Mouse (Mus musculus) telencephalon, adult 2 months (tissue): Measurements from ENCODE around the gene Pan3.

Experiments used
- DNase-seq: peaks from one replicate; pipeline ENCODE4 v3.0.0-alpha.2; 2011; ENCODE audit warnings: low read depth, low spot score

The Pan3 gene

GRCm38 (mm10) chr5:147429535-147430305, at the start of gene Pan3:
Gene Pan3, plus strand, starts transcription at chr5:147430161.
- DNase-seq, result peak; percentile 86

DNA sequence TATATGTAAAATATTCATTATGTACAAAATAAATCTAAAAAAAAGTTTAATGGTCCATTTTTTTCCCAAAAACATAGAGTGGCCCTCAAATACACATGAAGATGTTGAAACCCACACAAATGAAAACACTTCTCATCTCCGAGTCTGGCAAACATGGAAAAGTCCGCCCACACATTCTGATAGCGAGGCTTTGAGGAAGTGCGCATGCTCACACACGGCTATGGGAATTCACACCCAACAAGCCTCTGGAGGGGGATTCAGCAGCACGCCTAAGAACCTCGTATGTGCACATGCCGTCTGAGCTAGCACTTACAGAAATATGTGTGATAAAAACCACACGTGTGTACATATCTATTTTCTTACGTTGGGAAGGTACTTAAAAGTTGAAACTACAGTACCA, 48.6 kb upstream of the Pan3 start:
- no peak for DNase-seq

DNA sequence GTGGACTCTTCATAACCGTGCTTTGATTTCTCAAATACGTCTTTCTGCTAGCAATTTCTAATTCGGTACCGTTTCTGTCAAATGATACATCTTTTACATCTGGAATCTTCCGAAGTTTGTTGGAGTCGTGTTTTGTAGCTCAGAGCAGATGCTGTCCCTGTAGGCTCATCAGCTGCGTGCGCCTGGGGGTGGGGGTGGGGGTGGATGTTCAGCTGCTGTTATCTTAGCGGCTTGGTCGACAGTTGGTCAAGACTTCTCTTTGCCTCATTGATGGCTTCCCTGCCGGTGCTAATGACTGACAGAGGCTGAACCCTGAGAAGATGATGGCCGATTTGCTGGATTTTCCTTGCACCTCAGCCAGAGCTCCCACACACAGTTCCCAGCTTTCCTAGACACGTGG, 43.1 kb upstream of the Pan3 start:
- DNase-seq, result no peak

- no peak for DNase-seq
Measured at GRCm38 (mm10) chr5:147388376-147389008, 41.5 kb upstream of the Pan3 start.

DNA sequence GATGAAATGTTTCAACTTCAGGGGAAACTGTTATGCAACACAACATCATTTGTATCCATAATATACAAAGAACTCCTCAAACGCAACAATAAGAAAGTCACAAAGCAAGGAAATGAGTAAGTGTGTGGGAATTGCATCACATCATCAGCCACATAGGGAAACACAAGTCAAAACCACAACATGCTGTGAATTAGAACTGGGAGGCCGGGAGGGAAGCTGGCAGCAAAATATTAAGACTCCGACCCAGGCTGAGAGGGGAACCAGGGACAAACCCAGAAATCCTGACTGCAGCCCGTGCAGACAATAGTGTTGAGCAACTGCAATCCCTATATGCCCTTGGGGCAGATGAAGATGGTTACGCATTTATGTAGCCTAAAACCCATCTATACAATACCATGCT, 40.9 kb upstream of the Pan3 start:
- DNase-seq, result no peak

- no peak for DNase-seq
Measured at GRCm38 (mm10) chr5:147390772-147391171, 39.2 kb upstream of the Pan3 start.

DNA sequence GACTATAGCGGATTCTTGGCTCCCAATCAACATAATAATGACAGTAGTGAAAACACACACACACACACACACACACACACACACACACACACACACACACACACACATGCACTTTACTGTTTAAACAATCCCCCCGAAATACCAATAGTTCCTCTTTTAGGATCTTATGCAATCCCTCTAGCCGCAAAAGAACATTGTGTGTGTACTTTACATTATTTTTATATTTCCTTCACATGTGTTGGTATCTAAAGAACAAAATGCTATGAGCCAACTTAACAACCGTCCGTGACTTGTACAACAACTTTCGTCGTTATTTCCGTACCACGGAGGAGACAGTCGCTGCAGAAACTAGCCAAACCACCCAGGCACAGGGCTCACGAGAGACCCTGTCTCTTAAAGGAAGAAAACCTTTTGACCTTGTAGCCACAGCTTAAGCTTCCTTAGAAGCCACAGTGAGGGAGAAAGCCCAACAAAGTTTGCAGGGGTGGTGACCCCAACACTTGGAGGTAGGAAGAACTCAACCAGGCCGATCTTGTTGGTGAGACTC, 37.2 kb upstream of the Pan3 start:
- DNase-seq, result no peak

DNA sequence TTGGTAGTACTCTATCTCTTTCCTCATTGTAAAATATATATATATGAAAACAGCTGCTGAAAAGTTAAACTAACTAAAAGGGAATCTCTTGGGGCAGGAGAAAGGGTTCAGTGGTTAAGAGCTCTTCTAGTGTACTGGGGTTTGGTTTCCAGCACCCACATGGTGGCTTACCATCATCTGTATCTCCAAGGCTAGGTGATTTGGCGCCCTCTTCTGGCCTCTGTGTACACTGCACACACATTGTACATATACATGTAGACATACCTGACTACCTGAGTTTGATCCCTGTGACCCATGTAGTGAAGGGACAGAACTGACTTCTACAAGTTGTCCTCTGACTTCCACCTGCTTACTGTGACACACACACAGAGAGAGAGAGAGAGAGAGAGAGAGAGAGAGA, 34.9 kb upstream of the Pan3 start:
- DNase-seq, result no peak

GRCm38 (mm10) chr5:147399843-147400504, 30.0 kb upstream of the Pan3 start, which contains the start of gene Flt3:
Gene Flt3, minus strand, starts transcription at chr5:147400489.
- no peak for DNase-seq

DNA sequence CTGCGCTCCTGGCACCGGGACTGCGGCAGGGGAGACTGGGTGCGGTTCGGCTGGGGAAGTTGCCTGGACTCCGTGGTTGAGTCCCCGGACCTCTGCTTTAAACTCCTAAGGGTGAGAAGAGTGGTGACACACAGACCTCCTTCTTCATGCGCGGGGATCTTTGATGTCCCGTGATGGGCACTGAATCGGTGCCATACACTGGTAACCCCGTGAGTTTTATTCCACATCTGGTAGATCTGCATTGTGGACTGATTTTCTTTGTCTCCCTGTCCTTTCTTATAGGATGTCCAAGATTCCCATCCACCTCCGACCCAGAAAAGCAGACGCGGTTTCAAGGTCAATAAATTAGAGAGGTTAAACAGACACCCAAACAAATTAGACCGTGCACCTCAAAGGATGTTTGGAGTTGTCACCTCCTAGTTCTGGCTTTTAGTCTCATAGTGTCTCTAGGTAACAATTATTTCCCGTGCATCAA, 29.4 kb upstream of the Pan3 start:
- no peak for DNase-seq

- DNase-seq, result no peak
Measured at GRCm38 (mm10) chr5:147401024-147401423, 28.9 kb upstream of the Pan3 start.

- no peak for DNase-seq
Measured at GRCm38 (mm10) chr5:147402505-147402904, 27.5 kb upstream of the Pan3 start.

GRCm38 (mm10) chr5:147406135-147406534, 23.8 kb upstream of the Pan3 start:
- no peak for DNase-seq

- DNase-seq, result no peak
Measured at GRCm38 (mm10) chr5:147408731-147409130, 21.2 kb upstream of the Pan3 start.

GRCm38 (mm10) chr5:147410585-147410984, 19.4 kb upstream of the Pan3 start:
- DNase-seq, result no peak

DNA sequence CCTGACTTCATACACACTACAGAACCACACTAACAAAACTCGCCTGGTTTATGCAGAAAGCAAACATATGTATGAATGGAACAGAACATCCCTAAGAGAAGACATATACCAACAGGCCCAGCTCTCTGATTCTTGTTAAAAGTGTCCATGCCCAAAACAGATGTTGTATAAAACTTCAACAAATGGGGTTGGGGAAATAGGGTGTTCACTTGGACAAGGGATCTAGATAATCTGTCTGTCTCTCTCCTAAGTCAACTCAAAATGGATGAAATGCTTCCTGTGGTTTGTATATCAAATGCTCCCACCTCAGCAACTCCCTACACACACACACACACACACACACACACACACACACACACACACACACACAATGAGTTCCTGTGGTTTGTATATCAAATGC, 12.0 kb upstream of the Pan3 start:
- DNase-seq, result no peak

GRCm38 (mm10) chr5:147418394-147419121, 11.4 kb upstream of the Pan3 start:
- DNase-seq, result no peak

- DNase-seq, result no peak
Measured at GRCm38 (mm10) chr5:147423612-147424011, 6.3 kb upstream of the Pan3 start.

DNA sequence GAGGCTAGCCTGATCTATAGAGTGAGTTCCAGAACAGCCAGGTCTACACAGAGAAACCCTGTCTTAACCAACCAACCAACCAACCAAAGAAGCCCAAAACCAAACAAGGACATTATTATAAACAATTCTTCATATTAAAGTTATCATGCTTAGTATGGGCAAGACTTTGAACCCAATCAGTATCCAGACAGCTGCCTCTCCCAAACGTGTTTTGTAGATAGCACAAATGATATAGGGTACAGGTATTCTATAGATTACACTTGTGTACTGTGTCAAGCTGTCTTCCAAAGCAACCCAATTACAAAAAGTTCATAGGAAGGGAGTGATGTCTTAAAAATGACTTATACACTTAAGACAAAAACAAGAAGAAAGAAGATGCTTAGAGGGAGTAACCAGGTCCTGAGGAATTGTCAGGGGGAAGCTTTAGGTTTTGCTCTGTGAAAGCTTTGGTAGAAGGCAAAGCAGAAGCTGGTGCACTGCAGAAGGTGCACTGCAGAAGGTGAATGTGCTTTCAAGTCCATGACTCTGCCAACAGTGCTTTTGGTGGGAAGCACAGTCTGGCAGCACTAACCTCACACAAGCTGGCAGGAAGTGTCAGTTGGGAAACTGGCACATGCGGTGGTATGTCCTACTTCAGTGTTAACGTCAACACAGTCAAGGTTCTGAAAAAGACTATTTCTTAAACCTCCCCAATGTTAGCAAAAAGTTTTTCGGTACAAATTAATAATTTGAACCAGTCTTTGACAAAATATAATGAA, 3.7 kb upstream of the Pan3 start:
- no peak for DNase-seq

DNA sequence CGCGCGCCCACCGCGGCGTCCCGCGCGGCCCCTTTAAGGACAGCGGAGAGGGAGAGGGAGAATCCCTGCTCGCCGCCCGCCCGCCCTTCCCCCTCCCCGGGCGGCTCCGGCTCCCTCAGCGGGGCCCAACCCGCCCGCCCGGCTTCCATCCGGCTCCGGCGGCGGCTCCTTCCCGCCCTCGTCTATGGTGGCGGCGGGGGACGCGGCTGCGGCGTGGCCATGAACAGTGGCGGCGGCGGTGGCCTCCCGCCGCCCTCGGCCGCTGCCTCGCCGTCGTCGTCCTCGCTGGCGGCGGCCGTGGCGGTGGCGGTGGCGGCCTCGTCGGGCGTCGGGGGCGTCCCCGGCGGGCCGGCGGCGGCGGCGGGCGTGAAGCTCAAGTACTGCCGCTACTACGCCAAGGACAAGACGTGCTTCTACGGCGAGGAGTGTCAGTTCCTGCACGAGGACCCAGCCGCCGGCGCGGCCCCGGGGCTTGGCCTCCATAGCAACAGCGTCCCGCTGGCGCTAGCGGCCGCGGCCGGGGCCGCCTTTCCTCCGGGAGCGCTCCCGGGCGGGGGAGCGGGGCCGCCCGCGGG, 487 bp downstream of the Pan3 start:
- no peak for DNase-seq
